Mouse (Mus musculus) spleen, postnatal 36 days (tissue): ENCODE data around the gene Bckdha.

ENCODE experiments used
- DNase-seq, 2 experiments: peaks; one replicate each; pipeline ENCODE4 v3.0.0; 2022; ENCODE audit warnings: low spot score in 2 of 2, mixed read lengths in 1 of 2

Gene Bckdha

GRCm38 (mm10) chr7:25681341-25682231 is 22.8 kb upstream of the Bckdha start:
- peak; percentile 32 to 50 for DNase-seq

GRCm38 (mm10) chr7:25680514-25681258 is 21.9 kb upstream of the Bckdha start, which contains the start of gene B9d2:
Gene B9d2 (plus strand): TSS chr7:25680780.
- DNase-seq, result peak; percentile 97 to 99

- DNase-seq, result peak in 1 of 2 experiments; percentile 29
Observed at GRCm38 (mm10) chr7:25679971-25680370, 21.2 kb upstream of the Bckdha start.

DNA sequence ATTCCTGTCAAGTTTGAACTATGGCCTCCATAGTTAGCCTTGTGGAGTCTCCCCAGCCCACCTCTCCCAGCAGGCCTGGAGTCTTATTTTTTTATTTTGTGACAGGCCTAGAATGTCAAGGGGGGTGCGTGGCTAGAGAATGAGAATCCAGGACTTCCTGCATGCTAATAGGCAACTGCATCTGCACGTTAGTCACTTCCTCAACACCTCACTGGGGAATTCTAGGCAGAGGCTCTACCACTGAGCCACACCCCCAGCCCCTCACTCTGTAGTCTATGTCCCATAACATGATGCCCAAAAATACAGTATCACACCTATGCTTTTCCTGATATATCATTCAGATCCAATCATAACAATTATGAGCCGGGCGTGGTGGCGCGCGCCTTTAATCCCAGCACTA is 18.2 kb upstream of the Bckdha start:
- DNase-seq, result no peak

DNA sequence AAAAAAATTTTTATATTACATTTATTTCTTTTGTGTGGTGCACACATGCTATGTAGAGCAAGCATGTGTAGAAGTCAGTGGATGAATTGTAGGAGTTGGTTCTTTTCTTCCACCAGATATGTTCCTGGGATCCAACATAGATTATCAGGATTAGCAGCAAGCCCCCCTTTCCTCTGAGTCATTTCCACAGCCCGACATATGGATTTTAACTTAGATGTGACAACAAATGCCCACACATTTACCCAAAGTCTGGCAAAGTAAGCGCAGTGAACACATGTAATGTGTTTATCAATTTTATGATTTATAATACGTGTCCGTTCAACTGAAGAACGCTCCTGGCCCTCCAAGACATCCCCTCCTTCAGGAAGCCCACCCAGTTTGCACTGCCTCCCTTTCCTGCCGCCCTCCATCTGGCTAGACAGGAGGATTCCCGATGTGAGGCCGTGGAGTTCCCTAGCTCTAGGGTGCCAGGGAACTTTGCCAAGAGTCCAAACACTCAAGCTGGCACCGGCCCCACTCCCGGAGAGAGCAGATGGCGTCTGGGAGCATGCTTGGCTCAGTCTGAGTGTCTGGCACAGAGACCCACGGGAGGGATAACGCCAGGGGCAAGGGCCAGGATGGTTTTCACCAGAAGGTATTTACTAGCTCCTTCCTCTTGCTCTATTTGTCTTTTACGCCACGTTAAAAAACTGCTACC is 17.5 kb upstream of the Bckdha start:
- no peak for DNase-seq

DNA sequence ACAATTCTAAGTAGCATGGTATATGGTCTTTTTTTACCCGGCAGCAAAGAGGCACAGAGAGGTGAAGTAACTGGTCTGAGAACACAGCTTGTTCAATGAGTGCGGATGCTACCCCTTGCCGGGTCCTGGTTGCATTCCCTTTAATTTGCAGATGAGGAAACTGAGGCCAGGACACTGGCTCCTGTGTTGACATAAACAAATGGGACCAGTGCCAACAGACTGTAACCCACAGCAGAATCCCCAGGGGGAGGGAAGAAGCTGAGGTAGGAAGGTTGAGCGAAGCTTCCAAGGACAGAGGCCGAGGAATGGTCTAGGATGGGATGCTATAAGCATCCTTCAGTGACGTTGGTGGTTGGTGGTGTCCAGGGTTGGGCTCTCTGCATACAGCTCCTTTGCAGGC is 16.6 kb upstream of the Bckdha start:
- DNase-seq, result no peak

GRCm38 (mm10) chr7:25674719-25675300 is 16.0 kb upstream of the Bckdha start, which contains the start of gene Tmem91:
Gene Tmem91 (minus strand): TSS chr7:25675166.
- DNase-seq, result no peak

DNA sequence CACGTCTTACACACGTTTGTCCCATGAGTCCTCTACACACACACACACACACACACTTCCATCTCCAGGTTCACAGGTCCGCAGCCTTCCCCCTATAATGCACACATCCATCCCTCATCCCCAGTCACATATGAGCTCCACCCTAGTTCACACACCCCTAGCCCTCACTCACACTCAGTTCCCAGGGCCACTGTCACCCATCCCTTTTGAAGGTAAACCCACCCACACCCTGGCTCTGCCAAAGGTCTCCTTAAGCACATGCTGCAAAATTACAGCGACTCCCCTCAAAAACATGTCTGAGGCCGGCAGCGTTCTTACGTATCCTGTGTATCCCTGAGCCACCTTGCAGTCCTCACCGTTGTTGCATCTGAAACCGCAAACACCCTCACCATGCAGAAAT is 15.5 kb upstream of the Bckdha start:
- no peak for DNase-seq

- DNase-seq, result no peak
Observed at GRCm38 (mm10) chr7:25672442-25672841, 13.7 kb upstream of the Bckdha start.

DNA sequence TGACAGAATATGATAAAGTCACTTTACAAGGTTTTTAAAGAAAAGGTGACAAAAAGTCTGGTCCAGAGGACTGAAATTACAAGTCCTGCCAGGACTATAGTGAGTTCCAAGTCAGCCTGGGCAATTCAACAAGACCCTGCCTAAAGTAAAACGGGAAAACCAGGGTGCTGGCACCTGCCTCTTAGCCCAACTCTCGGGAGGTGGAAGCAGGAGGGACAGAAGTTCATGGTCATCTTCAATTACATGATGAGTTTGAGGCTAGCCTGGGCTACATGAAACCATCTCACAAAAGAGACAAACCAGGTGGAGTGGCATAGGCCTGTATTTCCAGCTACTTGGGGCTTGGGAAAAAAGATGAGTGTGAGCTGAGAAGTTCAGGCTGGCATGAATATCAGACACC is 12.9 kb upstream of the Bckdha start:
- DNase-seq, result no peak

- no peak for DNase-seq
Observed at GRCm38 (mm10) chr7:25670096-25670495, 11.3 kb upstream of the Bckdha start.

GRCm38 (mm10) chr7:25669631-25670030 is 10.8 kb upstream of the Bckdha start:
- no peak for DNase-seq

GRCm38 (mm10) chr7:25669158-25669557 is 10.4 kb upstream of the Bckdha start:
- DNase-seq, result no peak

GRCm38 (mm10) chr7:25666381-25666780 is 7.6 kb upstream of the Bckdha start:
- no peak for DNase-seq

GRCm38 (mm10) chr7:25657785-25658184 is 996 bp downstream of the Bckdha start:
- DNase-seq, result no peak

DNA sequence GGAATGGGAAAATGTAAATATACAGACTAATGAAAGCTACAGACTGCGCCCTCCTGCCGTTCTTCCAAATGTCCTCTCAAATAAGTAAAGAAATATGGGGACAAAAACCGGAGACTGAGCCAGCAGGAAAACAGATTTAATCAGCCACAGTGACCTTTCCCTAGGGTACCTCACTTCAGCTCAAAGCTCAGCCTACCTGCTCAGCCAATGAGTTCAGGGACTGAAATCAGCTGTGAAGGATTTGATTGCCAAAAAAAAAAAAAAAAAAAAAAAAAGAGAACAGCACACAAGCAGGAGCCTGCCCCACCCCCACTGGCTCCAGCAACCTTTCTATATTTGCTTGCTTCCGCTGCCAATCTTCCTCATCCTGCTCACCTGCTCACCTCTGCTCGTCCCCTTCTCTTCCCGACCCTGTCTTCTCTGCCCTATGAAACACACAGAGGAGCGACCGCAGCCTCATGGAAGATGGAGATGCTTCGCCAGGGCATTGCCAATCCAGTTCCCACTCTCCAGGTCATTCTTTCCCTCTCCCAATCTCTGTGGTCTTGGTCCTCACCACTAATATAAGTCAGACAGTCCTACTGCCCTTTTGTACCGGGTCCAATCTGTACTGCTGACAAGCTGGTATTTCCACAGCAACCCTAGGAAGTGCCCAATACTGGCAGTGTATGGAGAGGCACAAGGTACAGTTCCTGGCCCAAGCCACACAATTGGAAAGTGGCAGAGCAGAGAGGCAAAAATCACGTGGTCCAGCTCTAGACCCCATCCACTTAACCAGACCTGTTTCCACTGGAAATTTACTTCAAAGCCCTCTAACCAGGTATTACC is 3.0 kb downstream of the Bckdha start:
- no peak for DNase-seq

DNA sequence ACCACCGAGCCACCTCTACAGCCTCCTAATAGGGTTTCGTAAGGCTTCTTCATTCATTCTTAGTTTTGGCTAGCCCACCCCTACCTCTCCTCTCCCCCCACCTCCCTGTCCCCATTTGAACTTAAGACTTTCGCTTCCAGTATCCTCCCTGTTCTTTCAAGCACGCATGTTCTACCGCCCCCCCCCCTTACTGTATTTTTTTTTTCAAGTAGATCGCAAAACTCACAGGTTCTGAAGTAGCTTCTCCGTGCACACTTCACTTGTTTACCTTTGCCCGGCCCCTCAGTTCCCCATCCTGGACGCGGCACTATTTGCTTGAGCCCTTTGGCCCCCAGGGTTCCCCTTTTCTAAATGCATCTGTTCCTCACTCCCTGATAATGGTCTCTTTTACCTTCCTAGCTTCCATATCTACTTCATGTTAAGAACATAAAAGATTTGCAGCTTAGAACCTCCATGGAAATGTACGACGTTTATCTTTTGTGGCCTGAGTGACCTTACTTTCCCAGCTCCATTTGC is 6.5 kb downstream of the Bckdha start:
- peak; percentile 77 to 80 for DNase-seq

- peak; percentile 84 to 86 for DNase-seq
Observed at GRCm38 (mm10) chr7:25651281-25651680, 7.5 kb downstream of the Bckdha start.

GRCm38 (mm10) chr7:25649839-25650238 is 8.9 kb downstream of the Bckdha start:
- DNase-seq, result no peak

DNA sequence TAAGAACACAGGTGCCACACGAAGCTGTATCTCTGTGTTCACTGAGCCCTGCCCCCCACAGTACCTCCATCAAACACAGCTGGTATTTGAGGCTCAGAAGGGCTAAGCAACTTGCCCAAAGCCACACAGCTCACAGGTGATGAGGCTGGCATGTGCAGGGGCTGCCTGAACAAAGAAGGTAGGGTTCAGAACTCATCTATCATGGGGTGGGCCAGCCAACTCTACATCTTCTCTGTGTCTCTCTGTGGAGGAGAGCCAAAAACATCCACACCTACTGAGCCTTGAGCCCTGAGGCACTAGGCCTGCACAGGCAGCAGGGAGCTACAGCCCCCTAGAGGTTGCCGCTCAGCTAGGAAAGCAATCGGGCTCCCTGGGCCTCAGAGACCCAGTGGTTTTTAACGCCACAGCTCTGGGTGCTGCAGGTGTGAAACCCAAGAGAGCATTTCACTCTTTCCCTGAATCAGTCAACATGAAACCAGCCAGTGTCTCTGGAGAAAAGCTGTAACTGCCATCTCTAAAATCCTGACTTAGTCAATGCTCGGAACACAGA is 11.1 kb downstream of the Bckdha start:
- DNase-seq, result peak; percentile 79 to 83
